Mouse (Mus musculus): ENCODE measurements around the gene Olfr44.

The Olfr44 gene

GRCm38 (mm10) chr9:39493895-39494294 is at the start of gene Olfr44:
Olfr44 (minus strand) TSS chr9:39493995.
- in situ Hi-C loops (cut with MboI, MseI): no loop called here

GRCm38 (mm10) chr9:39523616-39524285 is 30.0 kb upstream of the Olfr44 start:
- in situ Hi-C loops (cut with MboI, MseI): no loop called here

GRCm38 (mm10) chr9:39518595-39518994 is 24.8 kb upstream of the Olfr44 start:
- in situ Hi-C loops (cut with MboI, MseI): no loop called here

- in situ Hi-C loops (cut with MboI, MseI): no loop called here
Measured at GRCm38 (mm10) chr9:39515531-39515930, 21.7 kb upstream of the Olfr44 start, which contains the start of gene Olfr957. Olfr957 (minus strand) TSS chr9:39515809.

GRCm38 (mm10) chr9:39509412-39509811 is 15.6 kb upstream of the Olfr44 start:
- in situ Hi-C loops (cut with MboI, MseI): no loop called here

- in situ Hi-C loops (cut with MboI, MseI): no loop called here
Measured at GRCm38 (mm10) chr9:39508998-39509397, 15.2 kb upstream of the Olfr44 start.

GRCm38 (mm10) chr9:39471844-39472243 is 22.0 kb downstream of the Olfr44 start, which contains the start of gene Olfr955:
Olfr955 (minus strand) TSS chr9:39471944.
- in situ Hi-C loops (cut with MboI, MseI): no loop called here

GRCm38 (mm10) chr9:39456401-39456800 is 37.4 kb downstream of the Olfr44 start, which contains the start of gene Olfr954:
Olfr954 (plus strand) TSS chr9:39456701.
- in situ Hi-C loops (cut with MboI, MseI): no loop called here
